Mouse (Mus musculus) myocyte (in vitro differentiated cells): ENCODE measurements at regions not wholly inside any gene's neighbourhood (a gene's known extent, or its start where the extent isn't known, plus 50 kb on each side); places are given as distances from the start of the nearest gene placed in this dataset.

Experiments used
- MYOG ChIP-seq, 3 experiments: IDR thresholded peaks; one replicate each; pipeline ENCODE4 v1.6.1; 2011; ENCODE audit warnings: control low read depth in 2 of 3, low read depth in 2 of 3, mild to moderate bottlenecking in 2 of 3; ENCODE audit not compliant: insufficient read length in 2 of 3, control insufficient read depth in 1 of 3, insufficient read depth in 1 of 3
- POLR2A ChIP-seq: IDR thresholded peaks from one replicate; pipeline ENCODE4 v1.6.1; 2011; ENCODE audit warnings: low read depth, mild to moderate bottlenecking, control low read depth, moderate library complexity; ENCODE audit not compliant: insufficient read length
- TCF12 ChIP-seq: IDR thresholded peaks from one replicate; pipeline ENCODE4 v1.6.1; 2011; ENCODE audit warnings: mild to moderate bottlenecking, control low read depth; ENCODE audit not compliant: poor library complexity, insufficient read depth, severe bottlenecking

DNA sequence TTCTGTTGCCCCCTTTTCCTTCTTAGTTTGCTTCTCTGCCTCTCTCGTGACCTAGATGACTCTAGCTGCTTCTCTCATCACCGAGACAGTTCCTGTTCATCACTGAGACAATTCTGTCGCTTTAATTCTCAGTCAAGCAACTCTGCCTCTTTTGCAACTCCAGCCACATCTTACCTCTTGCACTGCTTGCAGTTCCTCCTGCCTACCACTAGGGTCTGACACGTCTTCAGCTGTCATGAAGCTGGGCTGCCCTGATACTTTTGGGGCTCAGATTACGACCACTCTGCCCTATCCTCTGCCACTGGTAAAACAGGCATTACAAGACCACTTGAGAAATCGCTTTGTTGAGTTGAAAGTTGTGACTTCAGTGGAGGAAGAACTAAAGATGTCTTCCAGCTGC, 216.9 kb upstream of the Fam98a start:
- TF ChIP-seq POLR2A = no peak
- no peak for TF ChIP-seq TCF12
- TF ChIP-seq MYOG (IDR thresholded peaks at IDR 0.05; ENCODE audit: control insufficient read depth in 1 of 3, insufficient read depth in 1 of 3, insufficient read length in 2 of 3, low read depth in 2 of 3) = no peak
